Mouse (Mus musculus): ENCODE data around the gene Tpst2.
A peak's percentile ranks its signal among the peaks of the same experiment; 100 is the strongest.

Tpst2 gene

GRCm38 (mm10) chr5:112327854-112328253 is 51.4 kb downstream of the Tpst2 start:
- DNase-seq (ENCODE audit: extremely low read depth, low read depth): no peak

- DNase-seq (ENCODE audit: extremely low read depth, low read depth): no peak
Observed at GRCm38 (mm10) chr5:112329805-112330564, 53.5 kb downstream of the Tpst2 start.

- no peak for DNase-seq (ENCODE audit: extremely low read depth, low read depth)
Observed at GRCm38 (mm10) chr5:112335473-112335872, 59.0 kb downstream of the Tpst2 start.

GRCm38 (mm10) chr5:112337004-112337403 is 60.5 kb downstream of the Tpst2 start:
- DNase-seq (ENCODE audit: extremely low read depth, low read depth): no peak

GRCm38 (mm10) chr5:112339215-112339614 is 62.7 kb downstream of the Tpst2 start:
- DNase-seq (ENCODE audit: extremely low read depth, low read depth): no peak

GRCm38 (mm10) chr5:112342463-112343204 is 66.1 kb downstream of the Tpst2 start, which contains the start of the genes Srrd and Hps4:
Srrd (minus strand) TSS chr5:112343040.
Hps4 (plus strand) TSS chr5:112343083.
- DNase-seq (ENCODE audit: extremely low read depth, low read depth): no peak

- DNase-seq (ENCODE audit: extremely low read depth, low read depth): no peak
Observed at GRCm38 (mm10) chr5:112343205-112343595, 66.7 kb downstream of the Tpst2 start.

GRCm38 (mm10) chr5:112344092-112344960 is 67.8 kb downstream of the Tpst2 start:
- DNase-seq (ENCODE audit: extremely low read depth, low read depth): no peak

GRCm38 (mm10) chr5:112346211-112346965 is 69.9 kb downstream of the Tpst2 start:
- no peak for DNase-seq (ENCODE audit: extremely low read depth, low read depth)

- DNase-seq (ENCODE audit: extremely low read depth, low read depth): no peak
Observed at GRCm38 (mm10) chr5:112349169-112349568, 72.7 kb downstream of the Tpst2 start.

GRCm38 (mm10) chr5:112355493-112355892 is 79.0 kb downstream of the Tpst2 start:
- no peak for DNase-seq (ENCODE audit: extremely low read depth, low read depth)

- no peak for DNase-seq (ENCODE audit: extremely low read depth, low read depth)
Observed at GRCm38 (mm10) chr5:112355910-112356309, 79.4 kb downstream of the Tpst2 start, which contains the start of gene Gm6583. Gm6583 (minus strand) TSS chr5:112356033.

GRCm38 (mm10) chr5:112356322-112356721 is 79.8 kb downstream of the Tpst2 start:
- DNase-seq (ENCODE audit: extremely low read depth, low read depth): no peak

GRCm38 (mm10) chr5:112359520-112359919 is 83.0 kb downstream of the Tpst2 start:
- DNase-seq (ENCODE audit: extremely low read depth, low read depth): peak; percentile 96

GRCm38 (mm10) chr5:112360077-112360476 is 83.6 kb downstream of the Tpst2 start:
- DNase-seq (ENCODE audit: extremely low read depth, low read depth): no peak

GRCm38 (mm10) chr5:112364184-112364797 is 87.8 kb downstream of the Tpst2 start:
- no peak for DNase-seq (ENCODE audit: extremely low read depth, low read depth)
